Mouse (Mus musculus) ES-E14 (cell line): Measurements from ENCODE around the gene Rnf152.

Experiments
- MAFK ChIP-seq: IDR thresholded peaks from 2 replicates; pipeline ENCODE4 v1.6.1; 2014; ENCODE audit warnings: mild to moderate bottlenecking, low read depth, low read length, inconsistent platforms; ENCODE audit not compliant: insufficient read depth
- ZC3H11A ChIP-seq: IDR thresholded peaks from 2 replicates; pipeline ENCODE4 v1.6.1; 2012; ENCODE audit warnings: low read depth, mild to moderate bottlenecking, inconsistent platforms, low read length, borderline replicate concordance
- ZNF384 ChIP-seq: IDR thresholded peaks from 2 replicates; pipeline ENCODE4 v1.6.1; 2012; ENCODE audit warnings: low read depth, low read length, inconsistent platforms

GRCm38 (mm10) chr1:105354901-105355891, 1.3 kb downstream of the Rnf152 start:
- no peak for TF ChIP-seq MAFK
- TF ChIP-seq ZNF384: no peak
- no peak for TF ChIP-seq ZC3H11A
